ENCODE assay signal across 8 mouse cellular contexts in genomic region chr11:108925826-108926225, GRCm38 (mm10). TPM values are rescaled to one million over a fixed set of nuclear protein-coding genes. Genes with fewer than 3 reads are reported as not detected.
A peak's percentile ranks its signal among the peaks of the same experiment; 100 is the strongest.
DNase-seq lines count a peak whose midpoint lies in the region; ATAC-seq lines count a peak whose summit lies in the region.

No protein-coding gene starts in this region.

- H3K4me1 ChIP-seq in heart, embryonic 15.5 days (replicated peaks) = peaks cover 65% of the 10 kb centered on the region
- H3K4me1 ChIP-seq in embryonic facial prominence, embryonic 11.5 days (ENCODE audit: control insufficient read depth, insufficient read depth, low read length) = peaks cover 32% of the 10 kb centered on the region
- peaks cover 84% of the 10 kb centered on the region for H3K4me1 ChIP-seq in hindbrain, embryonic 10.5 days (replicated peaks)
- peaks cover 86% of the 10 kb centered on the region for H3K4me1 ChIP-seq in midbrain, embryonic 12.5 days

- H3K4me2 ChIP-seq in heart, embryonic 15.5 days = 0 out of 2 replicates have a peak overlapping the region, but pooled peaks have one; percentile 16
- peak overlapping the region; percentile 85 for H3K4me2 ChIP-seq in embryonic facial prominence, embryonic 11.5 days (ENCODE audit: low read depth, low read length)
- H3K4me2 ChIP-seq in midbrain, embryonic 12.5 days (replicated peaks) = peak overlapping the region; percentile 83

- no peak overlapping the region for H3K9ac ChIP-seq in heart, embryonic 15.5 days
- H3K9ac ChIP-seq in embryonic facial prominence, embryonic 11.5 days (replicated peaks; ENCODE audit: low read length) = no peak overlapping the region
- H3K9ac ChIP-seq in midbrain, embryonic 12.5 days (replicated peaks) = peak overlapping the region; percentile 45; the same call in 1 of the 2 replicates

- no peak overlapping the region for H3K4me3 ChIP-seq in heart, embryonic 15.5 days
- H3K4me3 ChIP-seq in embryonic facial prominence, embryonic 11.5 days (ENCODE audit: low read depth, low read length) = peak overlapping the region; percentile 91
- H3K4me3 ChIP-seq in hindbrain, embryonic 10.5 days = peak overlapping the region; percentile 79
- peak overlapping the region; percentile 80 for H3K4me3 ChIP-seq in midbrain, embryonic 12.5 days

- no peaks in the 10 kb centered on the region for H3K36me3 ChIP-seq in heart, embryonic 15.5 days
- H3K36me3 ChIP-seq in embryonic facial prominence, embryonic 11.5 days (replicated peaks; ENCODE audit: control insufficient read depth, insufficient read depth, low read depth, low read length) = no peaks in the 10 kb centered on the region; the same call in 1 of the 2 replicates
- peaks cover 72% of the 10 kb centered on the region for H3K36me3 ChIP-seq in hindbrain, embryonic 10.5 days
- peaks cover 3% of the 10 kb centered on the region; the same call in 1 of the 2 replicates for H3K36me3 ChIP-seq in midbrain, embryonic 12.5 days

- peaks cover 22% of the 10 kb centered on the region for H3K27me3 ChIP-seq in heart, embryonic 15.5 days
- H3K27me3 ChIP-seq in embryonic facial prominence, embryonic 11.5 days (ENCODE audit: control insufficient read depth, insufficient read depth, low read length) = no peaks in the 10 kb centered on the region
- H3K27me3 ChIP-seq in hindbrain, embryonic 10.5 days (ENCODE audit: insufficient read depth, poor library complexity, severe bottlenecking) = peaks cover 6% of the 10 kb centered on the region; the same call in 1 of the 2 replicates
- no peaks in the 10 kb centered on the region for H3K27me3 ChIP-seq in midbrain, embryonic 12.5 days

- no peak for DNase-seq in heart, postnatal 4 days
- DNase-seq in embryonic facial prominence, embryonic 11.5 days (ENCODE audit: low spot score) = no peak
- DNase-seq in hindbrain, embryonic 10.5 days (ENCODE audit: low spot score) = no peak
- no peak for DNase-seq in lung, postnatal 14 days
- DNase-seq in adrenal gland, postnatal 10 days = no peak

- H3K27ac ChIP-seq in heart, embryonic 15.5 days = no peak overlapping the region
- H3K27ac ChIP-seq in embryonic facial prominence, embryonic 11.5 days (replicated peaks; ENCODE audit: low read depth, low read length) = no peak overlapping the region
- peak overlapping the region; percentile 100 for H3K27ac ChIP-seq in hindbrain, embryonic 10.5 days
- peak overlapping the region; percentile 40 for H3K27ac ChIP-seq in midbrain, embryonic 12.5 days (replicated peaks)

- H3K9me3 ChIP-seq in heart, embryonic 15.5 days (replicated peaks) = no peaks in the 10 kb centered on the region
- no peaks in the 10 kb centered on the region for H3K9me3 ChIP-seq in embryonic facial prominence, embryonic 11.5 days (replicated peaks; ENCODE audit: control insufficient read depth, low read length)
- no peaks in the 10 kb centered on the region for H3K9me3 ChIP-seq in hindbrain, embryonic 10.5 days
- no peaks in the 10 kb centered on the region for H3K9me3 ChIP-seq in midbrain, embryonic 12.5 days

- WGBS in heart, embryonic 15.5 days = 81% methylated on average over 9 of the region's 9 CpGs
- 66% methylated on average over 9 of the region's 9 CpGs for WGBS in embryonic facial prominence, embryonic 11.5 days
- 61% methylated on average over 9 of the region's 9 CpGs for WGBS in hindbrain, embryonic 10.5 days
- 51% methylated on average over 9 of the region's 9 CpGs for WGBS in midbrain, embryonic 12.5 days

- no peak for ATAC-seq in heart, embryonic 15.5 days (replicated peaks; ENCODE audit: insufficient number of reproducible peaks, insufficient read depth, low FRiP score, low read depth)
- no peak for ATAC-seq in embryonic facial prominence, embryonic 11.5 days (replicated peaks; ENCODE audit: insufficient number of reproducible peaks, low FRiP score, low TSS enrichment, low read depth)
- no peak for ATAC-seq in midbrain, embryonic 12.5 days (ENCODE audit: low FRiP score, low read depth)
- ATAC-seq in megakaryocyte, adult 5-6 weeks (ENCODE audit: poor library complexity, severe bottlenecking) = no peak

RNA-seq across cellular contexts. Expression of gene Axin2, which starts 5.7 kb away (rescaled TPM):
- polyA plus RNA-seq in heart, embryonic 15.5 days (2015; fragmentation: Nextera tagmentation; extraction: Ambion mirVana) = 1.7 and 2.3 TPM in 2 replicates
- total RNA-seq in heart, postnatal 4 days (2021) = 1 to 10 TPM; 5.8 to 6.3 TPM
- polyA plus RNA-seq in embryonic facial prominence, embryonic 11.5 days (2014; fragmentation: Nextera tagmentation; extraction: Ambion mirVana) = 15.3 and 15.9 TPM in 2 replicates
- polyA plus RNA-seq in hindbrain, embryonic 10.5 days (2016; fragmentation: Nextera tagmentation; extraction: Ambion mirVana) = 18.0 and 19.8 TPM in 2 replicates
- 19.8 and 28.1 TPM in 2 replicates for polyA plus RNA-seq in midbrain, embryonic 12.5 days (2016; fragmentation: Nextera tagmentation; extraction: Ambion mirVana)
- total RNA-seq in megakaryocyte, adult 5-6 weeks (2015) = 1.8 and 3.1 TPM in 2 replicates
- 1.3 and 1.5 TPM in 2 replicates for total RNA-seq in megakaryocyte, adult 5-6 weeks (2017)
- total RNA-seq in adrenal gland, postnatal 10 days (2021) = 10 to 100 TPM; 31.5 to 35.3 TPM

Comparison
In these comparisons a context has a peak if more than half of its experiments do, and no peak if none do; other contexts are left out.
1. H3K27ac ChIP-seq: peak in hindbrain, embryonic 10.5 days (single experiment) and midbrain, embryonic 12.5 days (single experiment); none in heart, embryonic 15.5 days (single experiment) and embryonic facial prominence, embryonic 11.5 days (single experiment).
2. H3K4me2 ChIP-seq: peak in every context shown above with its lines; median percentile 85 in embryonic facial prominence, embryonic 11.5 days; 83 in midbrain, embryonic 12.5 days; 16 in heart, embryonic 15.5 days.